Mouse (Mus musculus) right cerebral cortex, postnatal 10 days (tissue): ENCODE measurements around the gene Olfr483.

Source experiments
- DNase-seq, 2 experiments: peaks; one replicate each; pipeline ENCODE4 v3.0.0; 2021; ENCODE audit warnings: low spot score in 2 of 2

Olfr483 gene

DNA sequence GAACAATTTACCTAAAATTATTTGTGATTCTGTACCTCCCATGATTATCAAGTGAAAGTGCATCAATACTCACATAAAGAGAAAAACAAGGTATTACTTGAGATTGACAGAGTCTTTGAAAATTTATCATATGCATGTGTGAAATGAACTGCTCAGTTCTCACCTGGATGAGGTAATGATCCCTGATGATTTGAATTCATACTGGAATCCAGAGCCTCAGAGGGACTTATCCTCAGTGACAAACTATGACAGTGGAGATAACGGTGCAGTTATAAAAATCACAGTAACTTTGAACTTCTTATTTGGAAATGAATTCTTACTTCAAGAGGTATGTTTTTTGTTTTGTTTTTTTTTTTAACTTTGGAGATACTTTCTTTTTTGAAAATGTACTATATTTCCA, at the start of gene Olfr483:
TSS of gene Olfr483 (plus strand) at position 301 of the 400 bp plus-strand sequence.
- no peak for DNase-seq

DNA sequence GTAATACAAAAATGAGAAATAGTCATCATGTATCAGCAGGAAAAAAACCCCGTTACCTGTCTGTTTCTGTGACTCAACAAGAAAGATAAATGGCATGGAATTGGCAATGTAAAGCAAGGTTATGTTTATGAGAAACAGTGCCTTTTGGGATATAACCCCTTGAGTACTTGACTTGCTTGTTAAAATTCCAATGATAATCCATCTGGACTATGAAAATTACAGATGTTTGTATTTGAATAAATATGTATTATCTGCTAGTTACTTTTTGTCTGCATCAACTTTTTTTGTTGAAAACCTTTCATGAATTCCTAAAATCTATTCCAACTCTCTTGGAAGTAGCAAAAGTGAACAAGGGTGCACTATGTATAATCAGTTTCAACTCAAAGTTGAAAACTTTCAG, 33.4 kb upstream of the Olfr483 start, which contains the start of gene Olfr480:
TSS of gene Olfr480 (minus strand) at position 101 of the 400 bp plus-strand sequence.
- DNase-seq, result no peak

DNA sequence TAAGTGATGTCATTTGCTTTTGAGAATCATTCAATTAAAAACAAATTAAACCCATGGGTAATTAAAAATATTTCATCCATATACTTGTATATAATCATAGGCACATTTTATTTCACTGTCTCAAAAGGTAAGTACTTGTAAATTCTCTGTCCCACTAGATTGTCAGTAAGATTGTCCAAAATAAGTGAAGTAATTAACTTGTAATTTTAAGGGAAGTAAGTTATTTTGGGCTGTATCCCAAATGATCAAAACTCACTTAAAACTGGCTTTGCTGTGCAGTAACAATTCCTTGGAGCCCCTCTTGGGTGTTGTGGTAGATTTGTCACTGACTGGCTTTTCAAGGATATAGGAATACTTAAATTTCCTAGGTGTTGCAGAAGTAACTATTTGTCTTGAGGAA, 21.1 kb upstream of the Olfr483 start, which contains the start of gene Olfr481:
TSS of gene Olfr481 (plus strand) at position 301 of the 400 bp plus-strand sequence.
- DNase-seq, result no peak

DNA sequence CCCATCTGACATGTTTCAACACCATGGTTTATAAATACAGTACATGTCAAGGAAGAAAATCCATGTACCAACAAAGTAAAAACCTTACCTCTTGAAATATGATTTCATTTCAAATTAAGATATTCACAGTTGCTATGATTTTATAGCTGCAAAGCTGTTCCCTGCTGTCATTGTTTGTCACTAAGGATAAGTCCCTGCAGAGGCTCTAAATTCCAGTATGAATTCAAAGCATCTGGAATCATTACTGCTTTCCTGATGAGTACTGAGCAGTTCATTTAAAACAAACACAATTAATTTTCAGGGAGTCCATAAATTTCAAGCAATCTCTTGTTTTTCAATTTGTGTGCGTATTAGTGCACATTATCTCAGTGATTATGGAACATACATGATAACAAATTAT, 3.2 kb upstream of the Olfr483 start, which contains the start of gene Olfr482:
TSS of gene Olfr482 (minus strand) at position 101 of the 400 bp plus-strand sequence.
- no peak for DNase-seq

DNA sequence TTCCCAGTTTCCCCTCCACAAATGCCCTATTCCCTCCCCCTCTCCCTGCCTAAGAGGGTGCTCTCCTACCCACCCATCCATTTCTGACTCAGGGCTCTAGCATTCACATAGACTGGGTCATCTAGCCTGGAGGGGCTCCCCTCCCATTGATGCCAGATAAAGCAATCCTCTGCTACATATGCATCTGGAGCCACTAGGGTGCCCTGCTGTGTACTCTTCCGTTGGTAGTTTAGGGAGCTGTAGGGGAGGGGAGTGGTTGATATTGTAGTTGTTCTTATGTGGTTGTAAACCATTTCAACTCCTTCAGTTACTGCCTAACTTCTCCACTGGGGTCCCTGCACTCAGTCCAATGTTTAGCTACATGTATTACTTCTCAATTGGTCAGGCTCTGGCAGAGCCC, 20.0 kb downstream of the Olfr483 start:
- DNase-seq, result no peak

DNA sequence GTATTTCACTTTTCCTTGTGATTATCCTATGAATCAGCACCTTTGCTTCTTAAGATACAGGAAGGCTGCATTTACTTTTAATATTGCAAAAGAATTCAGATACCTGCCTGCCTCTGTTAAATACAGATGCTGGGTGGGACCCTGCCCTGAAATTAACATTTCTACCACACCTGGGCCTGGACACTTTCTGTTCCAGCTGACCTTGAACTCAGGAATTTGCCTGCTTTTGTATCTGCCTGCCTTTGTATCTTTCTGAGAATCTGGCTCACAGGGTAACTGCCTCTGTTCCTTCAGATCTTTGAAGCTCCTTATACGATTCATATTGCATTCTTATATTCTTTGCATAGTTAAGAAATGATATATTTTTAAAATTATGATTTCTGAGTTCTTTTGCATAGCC, 20.8 kb downstream of the Olfr483 start:
- DNase-seq, result no peak

DNA sequence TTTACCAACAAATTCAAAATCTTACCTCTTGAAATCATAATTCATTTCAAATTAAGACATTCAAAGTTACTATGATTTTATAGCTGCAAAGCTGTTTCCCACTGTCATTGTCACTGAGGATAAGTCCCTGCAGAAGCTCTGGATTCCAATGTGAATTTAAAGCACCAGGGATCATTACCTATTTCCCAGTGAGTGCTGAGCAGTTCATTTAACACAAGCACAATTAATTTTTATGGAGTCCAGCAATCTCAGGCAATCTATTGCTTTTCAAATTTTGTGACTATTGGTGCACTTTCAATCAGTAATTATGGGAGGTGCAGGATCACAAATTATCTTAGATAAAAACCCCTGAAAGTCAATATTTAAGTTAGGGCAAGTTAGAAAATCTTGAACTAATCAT, 26.7 kb downstream of the Olfr483 start, which contains the start of gene Olfr484:
TSS of gene Olfr484 (minus strand) at position 101 of the 400 bp plus-strand sequence.
- DNase-seq, result no peak
